Mouse (Mus musculus): Measurements from ENCODE around the gene Fndc3b. TPM values are rescaled to one million over a fixed set of nuclear protein-coding genes. Genes with fewer than 3 reads are reported as not detected.

Gene Fndc3b
- polyA plus RNA-seq, 1 experiment from 2014 or later: 6.1 TPM

DNA sequence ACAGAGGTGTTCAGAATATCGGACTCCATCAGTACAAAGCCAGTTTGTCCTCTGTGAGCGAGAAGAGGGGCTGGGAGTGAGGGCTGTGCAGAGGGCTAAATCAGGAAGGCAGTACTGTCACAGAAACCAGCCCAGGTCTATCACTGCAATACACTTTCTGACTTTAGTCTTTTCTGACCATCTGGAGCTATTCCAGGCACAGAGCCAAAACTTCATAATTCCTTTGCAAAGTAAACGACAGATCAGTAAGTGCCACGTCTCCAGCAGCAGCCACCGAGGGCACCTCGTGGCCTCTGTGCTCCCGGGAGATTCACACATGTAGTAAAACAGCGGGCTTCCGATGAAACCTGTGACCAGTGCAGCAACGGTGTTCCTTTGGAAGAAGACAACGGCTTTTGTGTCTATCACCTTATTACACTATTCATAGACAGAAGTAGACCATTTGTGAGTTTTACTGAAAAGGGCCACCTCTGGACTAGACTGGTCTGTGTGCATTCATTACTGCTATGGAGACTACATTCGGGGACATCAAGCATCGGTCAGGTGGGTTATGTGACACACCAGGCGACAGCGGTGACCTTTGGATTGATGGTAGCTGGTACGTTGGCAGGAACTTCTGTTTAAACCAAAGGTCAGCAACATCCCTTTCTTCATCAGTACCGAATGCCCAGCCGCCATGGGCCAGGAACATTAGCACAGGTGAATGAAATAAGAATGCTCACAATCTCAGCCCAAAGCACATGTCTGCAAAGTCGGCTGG is 24.2 kb downstream of the Fndc3b start:
- Histone ChIP-seq H3K27me3 (no peaks in the 10 kb centered on the region), H3K4me1 (peaks cover 9% of the 10 kb centered on the region; the same call in 1 of the 2 replicates), H3K27ac (replicated peaks) (no peak overlapping the region), H3K9ac (replicated peaks) (no peak overlapping the region), H3K4me3 (no peak overlapping the region), H3K36me3 (no peaks in the 10 kb centered on the region), H3K4me2 (replicated peaks) (no peak overlapping the region), H3K9me3 (no peaks in the 10 kb centered on the region)
- no peak for ATAC-seq (replicated peaks)
- 77% methylated on average over 19 of the region's 19 CpGs for WGBS

DNA sequence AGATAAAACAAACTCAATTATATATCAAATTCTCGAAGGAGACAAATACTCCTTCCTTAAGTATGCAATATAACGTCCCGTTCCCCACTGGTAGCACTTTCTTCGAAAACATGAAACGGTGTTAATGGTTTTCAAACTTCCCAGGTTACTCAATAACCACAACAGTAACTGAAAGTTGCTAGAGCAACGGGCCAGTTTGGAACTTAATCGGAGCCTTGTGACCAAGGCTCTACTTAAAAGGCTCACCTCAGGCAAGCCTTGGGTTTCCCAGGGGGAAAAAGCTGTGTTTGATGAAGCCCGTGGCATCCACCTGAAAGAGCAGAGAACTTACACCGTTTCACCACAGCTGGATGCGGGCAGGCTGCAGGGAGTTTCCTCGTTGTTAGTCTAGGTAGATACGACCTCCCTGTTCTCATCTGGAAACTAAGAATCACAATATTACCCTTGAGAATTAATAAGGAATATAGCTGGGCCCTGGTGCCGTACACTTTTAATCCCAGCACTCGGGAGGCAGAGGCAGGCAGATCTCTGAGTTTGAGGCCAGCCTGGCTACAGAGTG is 25.4 kb downstream of the Fndc3b start:
- WGBS: 95% methylated on average over 14 of the region's 14 CpGs
- no peak overlapping the region for H3K4me2 ChIP-seq (replicated peaks)
- peaks cover 9% of the 10 kb centered on the region; the same call in 1 of the 2 replicates for H3K4me1 ChIP-seq
- ATAC-seq (replicated peaks): no peak
- H3K9ac ChIP-seq (replicated peaks): no peak overlapping the region
- no peak overlapping the region for H3K27ac ChIP-seq (replicated peaks)
- H3K4me3 ChIP-seq: no peak overlapping the region
- no peaks in the 10 kb centered on the region for H3K36me3 ChIP-seq
- no peaks in the 10 kb centered on the region for H3K9me3 ChIP-seq
- no peaks in the 10 kb centered on the region for H3K27me3 ChIP-seq

DNA sequence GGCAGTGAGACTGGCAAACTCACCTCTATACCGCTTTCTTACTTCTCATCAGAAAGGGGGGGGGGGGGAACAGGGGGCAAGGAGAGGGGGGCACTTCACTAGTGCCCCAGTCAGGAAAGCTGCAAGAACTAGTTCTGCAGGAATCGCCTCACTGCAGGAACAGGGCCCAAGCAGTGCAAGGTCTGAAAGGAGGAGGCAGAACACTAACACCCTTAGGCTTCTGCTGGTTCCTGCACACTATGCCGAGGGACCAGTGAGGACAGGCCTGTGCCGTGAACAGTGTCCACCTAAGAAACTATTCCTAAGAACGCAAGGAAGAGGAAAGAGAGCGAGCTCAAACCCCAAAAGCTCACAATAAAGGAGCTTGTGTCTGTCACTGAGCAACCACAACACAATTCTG is 26.0 kb downstream of the Fndc3b start:
- H3K4me2 ChIP-seq (replicated peaks): no peak overlapping the region
- 93% methylated on average over 6 of the region's 6 CpGs for WGBS
- H3K9ac ChIP-seq (replicated peaks): no peak overlapping the region
- H3K27ac ChIP-seq (replicated peaks): no peak overlapping the region
- H3K4me1 ChIP-seq: peaks cover 8% of the 10 kb centered on the region; the same call in 1 of the 2 replicates
- H3K27me3 ChIP-seq: no peaks in the 10 kb centered on the region
- no peak overlapping the region for H3K4me3 ChIP-seq
- H3K36me3 ChIP-seq: no peaks in the 10 kb centered on the region
- H3K9me3 ChIP-seq: no peaks in the 10 kb centered on the region
- ATAC-seq (replicated peaks): no peak

DNA sequence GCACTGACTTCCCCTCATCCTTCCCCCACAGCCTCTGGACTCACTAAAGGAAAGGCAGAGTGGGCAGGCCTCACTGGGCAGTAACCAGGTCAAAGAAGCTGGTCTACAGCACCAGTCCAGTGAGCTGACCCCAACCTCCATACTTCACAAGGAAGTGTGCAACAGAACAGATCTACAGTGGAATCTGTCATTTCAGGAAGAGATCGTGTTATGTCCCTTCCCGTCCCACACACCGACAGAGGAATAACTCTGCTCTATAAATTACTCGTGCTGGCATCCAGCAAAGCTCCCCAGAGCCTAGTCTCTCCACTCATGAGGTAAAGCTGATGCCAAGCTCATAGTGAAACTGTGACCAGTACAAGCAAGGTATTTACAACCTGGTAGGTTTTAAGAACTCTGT is 27.7 kb downstream of the Fndc3b start:
- H3K4me3 ChIP-seq: no peak overlapping the region
- ATAC-seq (replicated peaks): no peak
- WGBS: 88% methylated on average over 4 of the region's 4 CpGs

DNA sequence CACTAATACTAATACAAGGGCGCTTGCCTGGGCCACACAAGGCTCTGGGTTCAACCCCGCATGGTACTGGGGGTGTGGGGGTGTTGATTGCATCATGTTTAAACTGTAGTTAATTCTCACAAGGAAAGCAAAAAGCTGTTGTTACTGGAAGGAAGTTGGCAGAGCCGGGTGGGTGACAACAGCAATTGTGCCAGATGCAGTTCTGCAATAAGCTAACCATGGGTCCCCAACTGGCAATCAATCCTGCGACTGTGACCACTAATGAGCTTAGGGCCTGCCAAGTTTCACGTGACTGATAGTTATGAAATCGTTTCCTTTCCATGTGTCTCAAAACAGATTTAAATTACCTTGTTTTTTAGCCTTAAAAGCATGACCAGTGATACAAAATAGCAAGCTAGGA is 33.5 kb downstream of the Fndc3b start:
- H3K9me3 ChIP-seq: no peaks in the 10 kb centered on the region
- no peak overlapping the region for H3K9ac ChIP-seq (replicated peaks)
- no peak overlapping the region for H3K4me3 ChIP-seq
- H3K4me2 ChIP-seq (replicated peaks): no peak overlapping the region
- no peaks in the 10 kb centered on the region for H3K36me3 ChIP-seq
- H3K27me3 ChIP-seq: no peaks in the 10 kb centered on the region
- ATAC-seq (replicated peaks): peak; percentile 67
- 37% methylated on average over 6 of the region's 6 CpGs for WGBS
- H3K27ac ChIP-seq (replicated peaks): no peak overlapping the region
- H3K4me1 ChIP-seq: peaks cover 15% of the 10 kb centered on the region

More for the DNA sequence above, 27.7 kb downstream of the Fndc3b start:
- H3K27me3 ChIP-seq: no peaks in the 10 kb centered on the region
- H3K36me3 ChIP-seq: no peaks in the 10 kb centered on the region
- H3K9ac ChIP-seq (replicated peaks): no peak overlapping the region
- H3K4me1 ChIP-seq: no peaks in the 10 kb centered on the region
- H3K4me2 ChIP-seq (replicated peaks): no peak overlapping the region
- no peaks in the 10 kb centered on the region for H3K9me3 ChIP-seq
- no peak overlapping the region for H3K27ac ChIP-seq (replicated peaks)

DNA sequence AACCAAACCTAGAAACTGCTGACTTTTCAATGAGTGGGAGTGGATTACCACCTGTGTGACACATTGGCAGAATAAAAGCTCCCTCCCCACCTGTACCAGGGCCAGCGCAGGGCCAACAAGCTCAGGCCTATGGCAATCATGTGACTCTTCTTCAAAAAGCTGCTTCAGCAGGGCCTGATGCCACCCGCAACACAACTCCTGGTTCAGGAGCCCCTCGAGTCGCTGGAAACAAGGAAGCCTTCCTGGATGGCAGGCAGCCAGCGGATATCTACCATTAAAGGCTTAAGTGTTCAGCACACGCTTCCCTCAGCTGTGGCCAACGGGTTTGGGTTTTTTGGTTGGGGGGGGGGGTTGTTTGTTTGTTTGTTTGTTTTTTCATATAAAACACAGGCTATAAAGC is 37.4 kb downstream of the Fndc3b start:
- Histone ChIP-seq H3K36me3 (no peaks in the 10 kb centered on the region), H3K27me3 (no peaks in the 10 kb centered on the region), H3K27ac (replicated peaks) (no peak overlapping the region), H3K9me3 (no peaks in the 10 kb centered on the region), H3K9ac (replicated peaks) (no peak overlapping the region), H3K4me1 (peaks cover 27% of the 10 kb centered on the region), H3K4me3 (no peak overlapping the region), H3K4me2 (replicated peaks) (no peak overlapping the region)
- WGBS: 46% methylated on average over 7 of the region's 7 CpGs
- ATAC-seq (replicated peaks): no peak

DNA sequence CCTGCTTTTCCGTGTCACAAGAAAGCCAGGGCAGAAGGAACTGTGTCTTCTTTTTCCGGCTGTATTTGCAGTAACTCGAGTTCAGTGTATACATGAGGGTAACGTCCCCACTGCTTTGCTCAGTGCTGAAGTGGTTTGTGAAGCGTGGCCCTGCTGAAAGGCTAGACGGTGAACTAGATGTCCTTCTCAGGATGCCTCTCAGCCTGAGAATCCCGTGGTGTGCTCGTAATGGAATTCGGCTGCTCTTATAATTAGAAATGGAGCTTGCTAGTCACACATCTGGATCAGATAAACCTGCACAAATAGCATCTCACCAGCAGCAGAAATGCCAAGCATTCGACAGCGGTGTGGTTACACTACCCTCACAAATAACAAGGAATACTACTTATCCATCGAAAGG is 40.7 kb downstream of the Fndc3b start:
- Histone ChIP-seq H3K4me3 (no peak overlapping the region), H3K36me3 (no peaks in the 10 kb centered on the region), H3K9me3 (no peaks in the 10 kb centered on the region), H3K4me1 (peaks cover 21% of the 10 kb centered on the region), H3K4me2 (replicated peaks) (no peak overlapping the region), H3K27ac (replicated peaks) (no peak overlapping the region), H3K9ac (replicated peaks) (no peak overlapping the region), H3K27me3 (no peaks in the 10 kb centered on the region)
- 86% methylated on average over 12 of the region's 12 CpGs for WGBS
- ATAC-seq (replicated peaks): no peak

DNA sequence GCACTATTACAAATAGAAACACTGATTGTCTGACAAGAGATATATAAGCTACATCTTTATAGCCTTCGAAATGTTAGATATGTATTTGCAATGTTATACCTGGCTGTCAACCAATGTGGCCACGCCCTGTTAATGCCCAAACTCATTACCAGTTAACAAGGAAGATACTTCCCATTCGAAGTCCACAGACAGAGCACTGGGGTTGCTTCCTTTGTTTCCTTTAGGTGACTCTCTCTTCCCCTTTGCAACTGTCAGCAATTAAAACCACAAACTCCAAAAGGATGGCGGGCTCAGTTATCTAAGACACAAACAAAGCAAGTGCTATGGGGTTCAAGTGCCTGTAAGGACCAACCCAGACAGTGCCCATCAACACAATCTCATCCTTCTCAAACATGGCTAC is 43.8 kb downstream of the Fndc3b start:
- no peaks in the 10 kb centered on the region for H3K36me3 ChIP-seq
- ATAC-seq (replicated peaks): no peak
- 79% methylated on average over 4 of the region's 4 CpGs for WGBS
- H3K4me3 ChIP-seq: no peak overlapping the region
- H3K27me3 ChIP-seq: no peaks in the 10 kb centered on the region
- peaks cover 10% of the 10 kb centered on the region; the same call in 1 of the 2 replicates for H3K4me1 ChIP-seq
- H3K27ac ChIP-seq (replicated peaks): no peak overlapping the region
- H3K9ac ChIP-seq (replicated peaks): no peak overlapping the region
- H3K4me2 ChIP-seq (replicated peaks): no peak overlapping the region
- H3K9me3 ChIP-seq: no peaks in the 10 kb centered on the region

DNA sequence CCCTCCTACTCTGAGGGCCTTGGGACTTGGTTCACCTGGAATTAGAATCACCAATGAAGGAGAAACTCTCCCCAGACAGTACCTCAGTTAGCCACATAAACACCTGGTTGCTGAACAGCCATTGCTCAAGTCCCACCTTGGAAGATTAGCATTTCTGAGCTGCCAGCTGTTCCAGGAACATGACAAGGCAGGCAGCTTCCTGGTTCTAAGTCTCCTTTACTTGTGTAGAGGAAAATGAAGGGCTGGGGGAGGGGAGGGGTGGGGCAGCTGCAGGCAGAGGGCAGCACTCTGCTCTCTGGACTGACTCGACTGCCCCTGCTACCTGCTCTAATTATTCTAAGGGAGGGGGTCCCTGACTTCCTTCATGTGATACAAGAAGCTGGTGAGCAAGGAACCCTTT is 45.8 kb downstream of the Fndc3b start:
- Histone ChIP-seq H3K4me3 (no peak overlapping the region), H3K36me3 (no peaks in the 10 kb centered on the region), H3K27me3 (no peaks in the 10 kb centered on the region), H3K27ac (replicated peaks) (no peak overlapping the region), H3K4me2 (replicated peaks) (no peak overlapping the region), H3K4me1 (no peaks in the 10 kb centered on the region), H3K9ac (replicated peaks) (no peak overlapping the region), H3K9me3 (no peaks in the 10 kb centered on the region)
- no peak for ATAC-seq (replicated peaks)
- 0% methylated on average over 1 of the region's 1 CpGs for WGBS

DNA sequence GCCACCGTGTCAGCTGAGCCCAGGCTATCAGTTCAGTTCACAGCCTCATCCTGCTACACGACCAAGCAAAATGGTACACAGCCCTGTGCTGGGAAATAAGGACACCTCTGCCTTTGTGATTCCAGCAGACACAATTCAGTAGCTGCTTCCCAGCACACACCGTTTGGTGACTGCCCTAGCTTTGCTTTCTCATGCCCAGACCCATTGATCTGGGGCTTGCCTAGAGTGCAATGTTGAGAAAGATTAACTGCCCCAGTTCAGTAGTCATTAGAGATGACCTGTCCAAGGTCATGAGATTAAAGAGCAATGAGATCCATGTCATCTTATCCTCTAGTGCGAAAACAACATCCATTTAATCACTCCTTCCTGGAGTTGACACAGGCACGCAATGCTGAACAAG is 47.9 kb downstream of the Fndc3b start:
- no peak overlapping the region for H3K4me2 ChIP-seq (replicated peaks)

DNA sequence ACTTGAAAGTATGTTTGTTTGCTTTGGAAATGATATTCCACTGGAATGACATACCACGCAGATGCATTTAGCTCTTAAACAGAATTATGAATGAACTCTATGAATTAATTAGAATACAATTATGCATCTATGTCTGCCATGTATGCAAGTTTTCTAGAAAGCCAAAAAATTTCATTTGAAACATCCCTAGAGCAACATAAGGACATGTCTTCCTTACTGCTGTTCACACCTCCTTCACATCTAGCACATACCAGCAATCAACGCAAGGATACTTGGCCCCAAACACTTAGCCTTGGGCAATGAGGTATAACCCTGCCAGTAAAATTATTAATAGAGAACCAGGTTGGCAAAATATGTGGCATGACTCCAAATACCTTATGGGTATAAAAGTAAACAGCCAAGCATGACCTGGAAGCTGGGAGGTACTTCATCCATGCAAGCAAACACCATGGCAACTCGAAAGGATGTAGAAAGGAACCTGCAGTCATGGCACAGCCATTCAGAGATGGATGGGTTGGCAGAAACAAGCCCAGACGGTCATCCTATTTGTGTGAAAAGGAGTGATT is 52.8 kb downstream of the Fndc3b start:
- peak; percentile 62 for ATAC-seq (replicated peaks)
- no peaks in the 10 kb centered on the region for H3K27me3 ChIP-seq
- no peak overlapping the region for H3K9ac ChIP-seq (replicated peaks)
- 64% methylated on average over 4 of the region's 4 CpGs for WGBS
- H3K27ac ChIP-seq (replicated peaks): no peak overlapping the region
- no peak overlapping the region for H3K4me3 ChIP-seq
- H3K9me3 ChIP-seq: no peaks in the 10 kb centered on the region
- no peaks in the 10 kb centered on the region for H3K36me3 ChIP-seq
- no peak overlapping the region for H3K4me2 ChIP-seq (replicated peaks)
- H3K4me1 ChIP-seq: no peaks in the 10 kb centered on the region

More for the DNA sequence above, 47.9 kb downstream of the Fndc3b start:
- WGBS: 82% methylated on average over 5 of the region's 5 CpGs
- Histone ChIP-seq H3K4me3 (no peak overlapping the region), H3K27me3 (no peaks in the 10 kb centered on the region), H3K27ac (replicated peaks) (no peak overlapping the region), H3K36me3 (no peaks in the 10 kb centered on the region), H3K9me3 (no peaks in the 10 kb centered on the region), H3K9ac (replicated peaks) (no peak overlapping the region), H3K4me1 (no peaks in the 10 kb centered on the region)
- no peak for ATAC-seq (replicated peaks)

DNA sequence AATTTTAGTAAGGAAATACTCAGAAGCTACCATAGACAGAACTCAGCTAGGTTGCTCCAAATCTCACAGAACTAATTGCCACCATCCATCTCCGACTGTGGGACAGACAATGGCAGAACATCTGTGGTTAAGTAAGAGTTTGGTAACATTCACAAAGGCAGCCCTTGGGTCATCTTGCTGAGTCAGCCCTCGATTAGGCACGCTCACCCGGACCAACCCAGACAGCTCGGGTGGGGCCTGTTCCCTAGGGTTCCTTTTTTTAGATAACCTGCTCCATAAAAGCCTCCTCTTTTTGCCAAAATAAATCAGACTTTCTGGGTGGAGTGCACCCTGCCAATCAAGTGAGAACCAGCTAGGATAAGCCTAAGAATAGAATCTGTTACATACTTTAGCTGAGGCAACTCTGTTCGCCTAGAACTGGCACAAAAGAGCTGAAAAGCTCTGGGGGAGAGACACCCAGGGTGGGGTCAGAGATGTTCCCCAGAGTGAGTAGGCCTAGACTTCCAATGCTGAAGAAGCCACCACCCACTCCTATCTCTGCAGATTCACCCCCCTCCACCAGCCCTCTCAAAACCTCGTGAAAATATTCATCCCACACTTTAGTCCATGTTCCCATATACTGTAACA is 54.2 kb downstream of the Fndc3b start:
- Histone ChIP-seq H3K36me3 (no peaks in the 10 kb centered on the region), H3K9me3 (no peaks in the 10 kb centered on the region)

More for the DNA sequence above, 54.2 kb downstream of the Fndc3b start:
- H3K4me1 ChIP-seq: peaks cover 6% of the 10 kb centered on the region
- no peaks in the 10 kb centered on the region for H3K27me3 ChIP-seq
- H3K27ac ChIP-seq (replicated peaks): no peak overlapping the region
- WGBS: 55% methylated on average over 7 of the region's 7 CpGs
- no peak overlapping the region for H3K4me2 ChIP-seq (replicated peaks)
- no peak overlapping the region for H3K9ac ChIP-seq (replicated peaks)
- no peak for ATAC-seq (replicated peaks)
- H3K4me3 ChIP-seq: no peak overlapping the region
